Mouse (Mus musculus): Measurements from ENCODE around the gene Sh3rf3. TPM values are rescaled to one million over a fixed set of nuclear protein-coding genes. Genes with fewer than 3 reads are reported as not detected.

Gene Sh3rf3
- polyA plus RNA-seq, 1 experiment: 1.5 TPM

- no peak overlapping the region for H3K27ac ChIP-seq (ENCODE audit: insufficient read depth, low read length)
- no peak overlapping the region for H3K4me3 ChIP-seq (ENCODE audit: extremely low read depth, insufficient read depth, insufficient read length)
- no peaks in the 10 kb centered on the region for H3K36me3 ChIP-seq (ENCODE audit: control insufficient read depth, insufficient read depth, low read length)
- DNase-seq (ENCODE audit: low read depth in 1 of 2, low spot score in 2 of 2): no peak
- H3K4me1 ChIP-seq (ENCODE audit: control insufficient read depth, insufficient read depth, insufficient read length): no peaks in the 10 kb centered on the region
- WGBS: 90% methylated on average over 10 of the region's 10 CpGs
- no peak for TF ChIP-seq POLR2A (IDR thresholded peaks at IDR 0.05; ENCODE audit: low read depth, low read length)
- TF ChIP-seq CTCF (IDR thresholded peaks at IDR 0.05; ENCODE audit: extremely low read depth, insufficient read depth, insufficient read length, insufficient replicate concordance): no peak
- H3K27me3 ChIP-seq (ENCODE audit: control insufficient read depth, insufficient read depth, low read length): no peaks in the 10 kb centered on the region; the same call in 1 of the 2 replicates
Measured at GRCm38 (mm10) chr10:59150938-59151657, 337.9 kb downstream of the Sh3rf3 start.

- 80% methylated on average over 5 of the region's 5 CpGs for WGBS
- no peak overlapping the region for H3K4me3 ChIP-seq (ENCODE audit: extremely low read depth, insufficient read depth, insufficient read length)
- DNase-seq (ENCODE audit: low read depth in 1 of 2, low spot score in 2 of 2): no peak
- no peaks in the 10 kb centered on the region; the same call in 1 of the 2 replicates for H3K27me3 ChIP-seq (ENCODE audit: control insufficient read depth, insufficient read depth, low read length)
- TF ChIP-seq POLR2A (IDR thresholded peaks at IDR 0.05; ENCODE audit: low read depth, low read length): no peak
- no peak for TF ChIP-seq CTCF (IDR thresholded peaks at IDR 0.05; ENCODE audit: extremely low read depth, insufficient read depth, insufficient read length, insufficient replicate concordance)
- no peaks in the 10 kb centered on the region for H3K4me1 ChIP-seq (ENCODE audit: control insufficient read depth, insufficient read depth, insufficient read length)
- H3K27ac ChIP-seq (ENCODE audit: insufficient read depth, low read length): no peak overlapping the region
- H3K36me3 ChIP-seq (ENCODE audit: control insufficient read depth, insufficient read depth, low read length): no peaks in the 10 kb centered on the region
Measured at GRCm38 (mm10) chr10:59152544-59153081, 339.5 kb downstream of the Sh3rf3 start.

- Histone ChIP-seq H3K36me3 (ENCODE audit: control insufficient read depth, insufficient read depth, low read length) (no peaks in the 10 kb centered on the region), H3K4me3 (ENCODE audit: extremely low read depth, insufficient read depth, insufficient read length) (no peak overlapping the region), H3K27ac (ENCODE audit: insufficient read depth, low read length) (no peak overlapping the region), H3K4me1 (ENCODE audit: control insufficient read depth, insufficient read depth, insufficient read length) (no peaks in the 10 kb centered on the region), H3K27me3 (ENCODE audit: control insufficient read depth, insufficient read depth, low read length) (no peaks in the 10 kb centered on the region; the same call in 1 of the 2 replicates)
- no peak for DNase-seq (ENCODE audit: low read depth in 1 of 2, low spot score in 2 of 2)
- TF ChIP-seq POLR2A (IDR thresholded peaks at IDR 0.05; ENCODE audit: low read depth, low read length) (no peak), CTCF (IDR thresholded peaks at IDR 0.05; ENCODE audit: extremely low read depth, insufficient read depth, insufficient read length, insufficient replicate concordance) (no peak)
- WGBS: 65% methylated on average over 3 of the region's 3 CpGs
Measured at GRCm38 (mm10) chr10:59158627-59159026, 345.5 kb downstream of the Sh3rf3 start.

GRCm38 (mm10) chr10:59162185-59162897 lies 349.2 kb downstream of the Sh3rf3 start:
- 79% methylated on average over 4 of the region's 4 CpGs for WGBS
- Histone ChIP-seq H3K27me3 (ENCODE audit: control insufficient read depth, insufficient read depth, low read length) (no peaks in the 10 kb centered on the region), H3K36me3 (ENCODE audit: control insufficient read depth, insufficient read depth, low read length) (no peaks in the 10 kb centered on the region), H3K4me3 (ENCODE audit: extremely low read depth, insufficient read depth, insufficient read length) (no peak overlapping the region), H3K4me1 (ENCODE audit: control insufficient read depth, insufficient read depth, insufficient read length) (no peaks in the 10 kb centered on the region), H3K27ac (ENCODE audit: insufficient read depth, low read length) (no peak overlapping the region)
- no peak for DNase-seq (ENCODE audit: low read depth in 1 of 2, low spot score in 2 of 2)
- no peak for TF ChIP-seq CTCF (IDR thresholded peaks at IDR 0.05; ENCODE audit: extremely low read depth, insufficient read depth, insufficient read length, insufficient replicate concordance)
- no peak for TF ChIP-seq POLR2A (IDR thresholded peaks at IDR 0.05; ENCODE audit: low read depth, low read length)

- H3K4me1 ChIP-seq (ENCODE audit: control insufficient read depth, insufficient read depth, insufficient read length): no peaks in the 10 kb centered on the region
- no peak for DNase-seq (ENCODE audit: low read depth in 1 of 2, low spot score in 2 of 2)
- 77% methylated on average over 14 of the region's 14 CpGs for WGBS
- H3K36me3 ChIP-seq (ENCODE audit: control insufficient read depth, insufficient read depth, low read length): no peaks in the 10 kb centered on the region
- TF ChIP-seq POLR2A (IDR thresholded peaks at IDR 0.05; ENCODE audit: low read depth, low read length): no peak
- H3K27me3 ChIP-seq (ENCODE audit: control insufficient read depth, insufficient read depth, low read length): no peaks in the 10 kb centered on the region
- H3K4me3 ChIP-seq (ENCODE audit: extremely low read depth, insufficient read depth, insufficient read length): no peak overlapping the region
- H3K27ac ChIP-seq (ENCODE audit: insufficient read depth, low read length): no peak overlapping the region
Measured at GRCm38 (mm10) chr10:59166104-59166944, 353.2 kb downstream of the Sh3rf3 start.

GRCm38 (mm10) chr10:59171042-59171441 lies 357.9 kb downstream of the Sh3rf3 start:
- Histone ChIP-seq H3K27me3 (ENCODE audit: control insufficient read depth, insufficient read depth, low read length) (no peaks in the 10 kb centered on the region), H3K36me3 (ENCODE audit: control insufficient read depth, insufficient read depth, low read length) (no peaks in the 10 kb centered on the region)
- WGBS: 72% methylated on average over 3 of the region's 3 CpGs

More at GRCm38 (mm10) chr10:59171042-59171441, 357.9 kb downstream of the Sh3rf3 start:
- Histone ChIP-seq H3K4me1 (ENCODE audit: control insufficient read depth, insufficient read depth, insufficient read length) (no peaks in the 10 kb centered on the region), H3K27ac (ENCODE audit: insufficient read depth, low read length) (no peak overlapping the region), H3K4me3 (ENCODE audit: extremely low read depth, insufficient read depth, insufficient read length) (no peak overlapping the region)
- TF ChIP-seq POLR2A (IDR thresholded peaks at IDR 0.05; ENCODE audit: low read depth, low read length) (no peak), CTCF (IDR thresholded peaks at IDR 0.05; ENCODE audit: extremely low read depth, insufficient read depth, insufficient read length, insufficient replicate concordance) (no peak)
- DNase-seq (ENCODE audit: low read depth in 1 of 2, low spot score in 2 of 2): no peak

All from spleen, adult 2 months (tissue).